Mouse (Mus musculus): ENCODE results near the gene Grid2ip.

DNA sequence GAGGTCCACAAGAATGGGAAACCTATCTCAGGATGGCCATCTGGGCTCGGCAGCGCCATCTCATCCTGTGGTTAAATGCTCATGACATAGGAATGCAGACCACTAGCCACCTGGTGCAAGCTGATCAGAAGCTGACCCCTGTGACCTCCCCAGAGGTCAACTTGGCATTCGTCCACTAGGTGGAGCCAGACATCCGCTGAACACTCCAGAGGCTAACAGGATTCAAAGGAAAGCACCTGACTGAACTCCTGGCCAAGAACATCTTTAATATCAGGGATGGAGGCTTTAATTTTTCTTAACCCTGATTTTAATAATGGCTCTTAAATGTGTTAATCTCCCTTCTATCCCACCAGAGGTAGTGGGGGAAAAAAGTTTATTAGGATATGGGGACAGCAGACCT lies 77.3 kb downstream of the Grid2ip start:
- peak; percentile 86 for TF ChIP-seq CTCF (IDR thresholded peaks at IDR 0.05)
- 0 out of 2 replicates have a peak, but pooled peaks have one; percentile 73 for TF ChIP-seq EP300 (IDR thresholded peaks at IDR 0.05; ENCODE audit: insufficient read depth, low read depth, low read length)
